Mouse (Mus musculus): ENCODE results near the gene Zkscan8.

- no peak for TF ChIP-seq CTCF (IDR thresholded peaks at IDR 0.05; ENCODE audit: low read depth)
- no peak for TF ChIP-seq EP300 (IDR thresholded peaks at IDR 0.05; ENCODE audit: low read depth)
Measured at GRCm38 (mm10) chr13:21530136-21530535, 784 bp downstream of the Zkscan8 start.

Measured in liver, embryonic 14.5 days (tissue).